Mouse (Mus musculus) G1E-ER4 (cell line): Measurements from ENCODE around the gene Hoxd13. TPM values are rescaled to one million over a fixed set of nuclear protein-coding genes. Genes with fewer than 3 reads are reported as not detected.

ENCODE experiments used
- GATA1 ChIP-seq: IDR thresholded peaks from one replicate; pipeline ENCODE4 v1.8.0; 2012; ENCODE audit warnings: low read length, inconsistent platforms
- polyA plus RNA-seq: library from polyadenylated mRNA; stranded (reverse); fragments of >175 nt; gene quantifications from 2 replicates; pipeline ENCODE4 v1.2.3, GENCODE M21; 2012

Gene Hoxd13
- polyA plus RNA-seq, 1 experiment = not detected

DNA sequence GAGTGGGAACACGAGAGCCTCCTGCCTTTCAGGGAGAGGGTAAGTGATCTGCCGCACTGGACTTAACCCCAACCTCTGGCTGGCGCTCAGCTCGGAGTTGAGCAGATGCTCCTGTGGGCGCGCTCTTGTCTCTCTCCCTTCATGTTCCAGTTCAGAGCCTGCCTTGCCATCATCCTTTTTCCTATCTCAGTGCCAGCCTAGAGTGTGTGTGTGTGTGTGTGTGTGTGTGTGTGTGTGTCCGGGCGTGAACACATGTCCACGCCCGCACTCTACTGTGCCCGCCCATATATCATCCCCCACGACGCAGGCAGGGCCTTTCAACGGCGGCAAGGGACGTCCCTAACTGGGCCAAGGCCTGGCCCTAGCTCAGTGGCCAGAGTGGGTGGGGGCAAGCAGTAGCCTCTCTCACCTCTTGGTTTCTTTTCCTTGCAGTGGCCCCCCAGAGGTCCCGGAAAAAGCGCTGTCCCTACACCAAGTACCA lies 15.4 kb downstream of the Hoxd13 start:
- TF ChIP-seq GATA1 = no peak

DNA sequence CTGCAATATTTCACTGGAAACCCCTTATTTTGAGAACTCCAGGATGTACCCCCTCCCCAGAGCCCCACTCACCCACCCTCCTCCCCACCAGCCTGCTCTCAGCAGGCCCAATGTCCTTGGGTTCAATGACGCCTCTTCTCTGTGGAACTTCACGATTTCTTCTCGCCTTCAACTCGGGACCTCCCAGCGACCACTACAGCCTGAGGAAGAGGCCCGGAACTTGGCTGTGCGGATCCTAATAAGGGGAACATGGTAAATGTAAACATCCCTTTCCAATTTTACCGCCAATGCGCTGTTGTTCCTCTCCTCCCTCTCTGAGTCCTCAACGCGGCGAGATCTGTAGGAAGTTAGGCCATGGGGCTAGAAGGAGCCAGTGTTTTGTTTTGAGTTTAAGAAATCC lies 16.0 kb downstream of the Hoxd13 start:
- no peak for TF ChIP-seq GATA1

DNA sequence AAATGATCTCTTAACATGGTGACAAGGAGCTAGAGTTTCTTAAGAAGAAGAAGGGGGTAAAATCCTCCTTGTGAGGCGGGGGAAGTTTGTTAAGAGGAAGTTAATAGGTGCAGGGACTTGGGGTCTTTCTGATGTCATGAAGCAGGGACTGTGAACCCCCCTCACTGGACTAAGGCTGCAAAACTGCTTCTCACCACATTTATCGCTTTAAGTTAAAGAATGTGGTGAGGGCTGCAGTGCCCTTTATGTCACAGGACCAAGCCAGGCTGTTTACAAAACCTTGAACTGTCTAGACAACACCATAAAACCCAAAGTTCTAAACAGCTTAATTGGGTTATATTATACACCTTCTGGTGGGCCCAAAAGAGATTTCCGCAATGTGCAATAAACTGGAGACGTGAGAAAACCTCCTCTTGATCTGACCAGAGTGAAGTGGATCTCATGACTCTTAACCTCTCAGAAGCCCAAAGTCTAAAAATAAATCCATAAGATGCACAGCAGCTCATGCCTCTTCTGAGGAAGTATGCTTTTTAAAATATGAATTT lies 17.0 kb downstream of the Hoxd13 start:
- no peak for TF ChIP-seq GATA1

DNA sequence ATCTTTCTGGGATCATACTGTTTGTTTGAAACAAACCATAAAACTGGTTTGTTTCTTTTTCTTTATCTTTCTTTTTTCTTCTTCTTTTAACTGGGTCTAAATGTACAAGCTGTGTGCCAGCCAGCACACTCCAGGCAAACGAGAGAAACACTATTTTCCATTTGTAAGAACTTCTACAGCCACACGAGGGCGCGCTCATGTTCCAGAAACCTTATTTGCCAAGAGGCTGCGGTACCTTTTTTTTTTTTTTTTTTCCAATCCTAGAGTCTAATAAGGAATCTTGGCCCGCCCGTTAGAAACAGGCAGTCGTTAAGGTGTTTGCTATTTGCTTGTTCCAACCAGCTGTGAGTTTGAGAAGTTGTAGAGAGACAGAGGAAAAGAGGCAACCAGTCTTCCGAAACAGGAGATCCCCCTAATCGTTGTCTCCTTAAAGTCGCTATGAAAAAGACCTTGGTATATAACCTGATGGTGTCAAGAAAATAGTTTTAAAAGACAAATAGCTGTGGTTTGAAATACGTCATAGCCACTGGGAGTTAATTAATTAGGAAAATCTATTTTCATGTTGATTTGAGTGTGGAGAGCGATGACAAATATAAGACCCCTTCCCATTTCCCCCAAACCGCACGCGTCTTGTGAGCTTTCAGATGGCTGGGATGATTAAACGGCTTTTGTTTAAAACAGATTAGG lies 18.3 kb downstream of the Hoxd13 start:
- TF ChIP-seq GATA1 = no peak

DNA sequence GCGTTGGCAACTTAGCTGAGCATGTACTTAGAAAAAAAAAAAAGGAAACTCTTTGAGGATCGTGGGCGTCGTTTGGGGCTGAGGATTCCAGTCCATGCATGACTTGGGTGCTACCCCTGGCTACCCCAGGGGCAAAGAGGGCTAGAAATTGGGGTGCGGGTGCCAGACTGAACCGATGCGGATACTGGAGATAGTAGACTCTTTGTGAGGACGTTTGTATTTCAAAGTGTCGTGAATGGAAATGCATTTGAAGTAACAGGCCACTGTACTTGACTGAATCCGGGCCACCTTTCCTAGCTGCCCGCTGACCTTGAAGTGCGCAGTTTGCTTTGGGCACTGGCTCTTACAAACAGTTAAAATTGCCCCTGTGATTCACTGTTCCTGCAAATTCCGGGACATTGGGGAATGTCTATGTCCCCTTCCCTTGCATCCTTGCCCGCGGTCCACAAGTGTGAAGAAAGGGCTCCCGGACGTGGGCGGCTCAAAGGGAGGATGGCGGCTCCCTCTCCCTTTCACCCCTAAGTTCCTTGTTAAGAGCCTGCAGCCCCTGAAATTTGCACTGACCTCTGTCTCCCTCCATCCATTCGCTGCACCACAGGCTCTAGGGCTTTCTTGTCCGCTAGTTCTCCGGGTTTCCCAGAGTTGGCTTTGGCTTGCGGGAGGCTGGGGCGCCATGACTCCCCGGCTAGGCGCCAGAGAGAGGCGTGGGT lies 19.0 kb downstream of the Hoxd13 start:
- no peak for TF ChIP-seq GATA1

DNA sequence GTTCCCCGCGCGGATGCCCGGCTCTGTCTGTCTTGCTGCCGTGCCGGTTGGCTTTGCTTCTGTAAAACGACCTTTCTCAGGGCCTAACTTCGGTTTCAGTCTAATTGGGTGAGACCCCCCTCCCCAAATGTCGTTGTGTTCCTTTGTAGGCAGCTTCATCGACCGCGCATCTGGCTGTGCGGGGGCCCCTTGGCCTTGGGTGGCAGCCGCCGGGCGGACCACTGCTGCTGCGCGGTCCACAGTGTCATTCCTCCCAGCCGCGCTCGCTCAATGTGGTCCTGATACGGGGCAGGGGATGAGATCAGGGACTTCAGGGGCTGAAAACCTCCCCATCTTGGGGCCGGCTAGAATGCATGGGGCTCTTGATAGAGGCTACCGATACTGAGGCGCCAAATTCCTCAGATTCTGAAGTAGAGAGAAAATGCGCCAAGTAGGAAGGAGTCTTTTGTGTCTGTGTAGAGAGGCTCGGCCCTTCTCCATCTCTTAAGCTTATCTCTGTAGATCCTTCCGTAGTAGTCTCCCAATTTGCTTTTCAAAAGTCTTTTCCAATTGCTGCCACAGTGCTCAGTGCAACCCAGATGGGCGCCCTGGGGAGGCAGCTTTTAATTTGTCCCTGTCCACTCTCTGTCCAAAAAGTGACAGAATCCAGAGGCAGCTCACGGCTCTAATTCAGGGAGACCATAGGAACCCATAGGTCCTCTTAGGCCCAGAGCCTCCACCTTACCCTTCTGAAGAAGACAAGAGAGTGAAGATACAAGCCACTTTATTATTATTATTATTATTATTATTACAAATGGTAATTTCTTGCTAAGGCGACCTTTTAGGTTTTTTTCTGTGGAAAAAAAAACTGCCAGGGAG lies 19.8 kb downstream of the Hoxd13 start:
- no peak for TF ChIP-seq GATA1

DNA sequence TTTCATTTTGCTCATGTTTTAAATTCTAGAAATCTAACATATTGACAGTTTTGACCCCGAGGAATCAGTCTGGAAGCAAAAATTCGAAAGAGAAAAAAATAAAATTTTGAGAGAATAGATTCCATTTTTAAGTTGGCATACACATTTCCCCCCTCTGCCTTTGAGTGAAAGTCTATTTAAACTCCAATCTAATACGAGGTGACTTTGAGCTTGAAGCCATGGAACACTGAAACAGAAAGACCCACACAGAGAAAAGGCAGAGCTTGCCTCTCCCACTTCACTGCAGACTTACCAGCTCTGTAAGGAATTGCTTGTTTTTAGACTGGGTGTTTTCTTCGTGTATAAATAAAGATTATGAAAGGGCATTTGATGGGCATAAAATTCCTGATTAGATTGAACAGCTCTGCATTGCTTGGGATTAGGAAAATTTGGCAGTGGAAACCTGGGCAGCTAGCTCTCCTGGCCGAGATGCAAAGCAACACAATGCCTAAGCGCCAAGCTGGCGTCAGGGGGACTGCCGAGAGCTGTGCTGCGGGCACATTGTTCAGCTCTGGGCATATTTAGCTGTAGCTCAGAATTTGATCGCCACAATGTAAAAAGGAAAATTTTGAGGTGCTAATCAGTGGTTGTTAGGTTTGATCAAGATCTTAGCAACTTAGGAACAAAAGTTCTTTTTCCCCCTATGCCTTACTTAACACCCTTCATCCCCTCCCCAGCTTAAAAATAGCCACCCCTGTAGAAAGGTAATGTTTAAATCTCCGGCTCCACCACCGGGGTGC lies 20.9 kb downstream of the Hoxd13 start:
- TF ChIP-seq GATA1 = no peak

GRCm38 (mm10) chr2:74689574-74690337 lies 21.6 kb downstream of the Hoxd13 start:
- no peak for TF ChIP-seq GATA1

DNA sequence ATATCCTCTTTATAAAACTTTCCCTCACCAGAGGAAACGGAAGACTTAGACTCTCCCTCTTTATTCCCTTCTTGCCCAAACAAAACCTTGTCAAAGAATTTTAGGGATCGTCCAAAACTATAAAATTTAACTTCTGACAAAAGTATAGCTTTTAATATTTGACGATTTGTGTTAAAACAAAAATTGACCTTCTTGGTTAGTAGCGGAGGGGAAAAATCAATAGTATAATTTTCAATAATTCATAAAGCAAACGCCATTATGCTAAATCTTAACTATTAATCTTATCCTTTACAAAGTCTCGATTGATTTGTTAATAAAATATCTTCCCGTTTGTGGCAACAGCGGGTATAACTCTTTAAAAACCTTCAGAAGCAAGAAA lies 22.2 kb downstream of the Hoxd13 start:
- TF ChIP-seq GATA1 = no peak

DNA sequence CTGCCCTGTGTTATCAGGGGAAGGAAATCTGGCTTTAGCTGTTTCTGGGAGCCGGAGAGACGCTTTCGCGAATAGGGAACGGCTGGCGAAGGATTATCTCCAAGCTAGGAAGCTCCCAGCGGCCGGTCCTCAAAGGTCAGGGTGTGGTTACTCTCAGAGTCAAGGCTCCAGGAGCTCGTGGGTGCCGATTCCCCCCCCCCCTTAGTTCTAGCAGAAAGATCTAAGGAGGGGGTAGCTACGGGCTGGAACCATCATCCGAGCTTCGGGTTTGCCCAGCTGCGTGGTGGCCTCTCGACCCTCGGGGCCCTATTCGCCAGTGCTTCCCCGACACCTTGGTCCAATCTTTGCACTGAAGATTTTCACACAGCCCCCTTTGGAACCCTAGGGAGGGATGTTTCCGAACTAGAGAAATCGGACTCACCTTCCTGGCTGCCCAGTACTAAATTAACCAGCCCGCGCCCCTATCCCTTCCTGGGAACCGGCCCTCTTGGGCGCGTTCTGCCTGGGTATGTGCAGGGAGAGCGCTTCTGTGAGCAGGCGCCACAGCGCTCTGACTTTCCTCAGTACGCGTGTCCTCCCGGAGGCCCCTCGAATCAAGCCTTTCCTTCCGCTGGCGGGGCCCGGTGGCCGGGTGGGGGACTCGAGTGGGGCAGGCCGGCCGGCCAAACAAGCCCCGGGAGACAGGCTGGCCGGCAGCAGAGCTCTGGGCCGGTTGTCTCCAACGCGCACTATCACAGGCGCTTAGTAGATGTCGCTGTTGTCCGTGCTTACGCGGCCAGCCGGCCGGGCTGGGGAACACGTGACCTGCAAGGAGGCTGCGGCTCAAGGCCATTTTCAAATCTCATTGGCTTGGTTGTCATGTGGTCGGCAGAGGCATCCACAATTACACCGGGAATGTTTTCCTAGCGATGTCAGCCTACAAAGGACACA lies 23.2 kb downstream of the Hoxd13 start, which contains the start of gene Hoxd10:
Hoxd10 (plus strand) TSS at position 903 of the 930 bp plus-strand sequence.
- TF ChIP-seq GATA1 = no peak

DNA sequence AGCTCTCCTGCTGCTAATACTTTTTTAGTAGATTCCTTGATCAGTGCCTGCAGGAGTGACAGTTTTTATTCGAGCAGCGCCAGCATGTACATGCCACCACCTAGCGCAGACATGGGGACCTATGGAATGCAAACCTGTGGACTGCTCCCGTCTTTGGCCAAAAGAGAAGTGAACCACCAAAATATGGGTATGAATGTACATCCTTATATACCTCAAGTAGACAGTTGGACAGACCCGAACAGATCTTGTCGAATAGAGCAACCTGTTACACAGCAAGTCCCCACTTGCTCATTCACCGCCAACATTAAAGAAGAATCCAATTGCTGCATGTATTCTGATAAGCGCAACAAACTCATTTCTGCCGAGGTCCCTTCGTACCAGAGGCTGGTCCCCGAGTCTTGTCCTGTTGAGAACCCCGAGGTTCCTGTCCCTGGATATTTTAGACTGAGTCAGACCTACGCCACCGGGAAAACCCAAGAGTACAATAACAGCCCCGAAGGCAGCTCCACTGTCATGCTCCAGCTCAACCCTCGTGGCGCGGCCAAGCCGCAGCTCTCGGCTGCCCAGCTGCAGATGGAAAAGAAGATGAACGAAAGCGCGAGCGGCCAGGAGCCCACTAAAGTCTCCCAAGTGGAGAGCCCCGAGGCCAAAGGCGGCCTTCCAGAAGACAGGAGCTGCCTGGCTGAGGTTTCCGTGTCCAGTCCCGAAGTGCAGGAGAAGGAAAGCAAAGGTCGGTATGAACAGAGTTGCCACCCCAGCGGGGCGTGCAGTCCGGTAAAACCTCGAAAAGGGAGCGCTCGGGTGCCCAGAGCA lies 24.1 kb downstream of the Hoxd13 start:
- no peak for TF ChIP-seq GATA1

DNA sequence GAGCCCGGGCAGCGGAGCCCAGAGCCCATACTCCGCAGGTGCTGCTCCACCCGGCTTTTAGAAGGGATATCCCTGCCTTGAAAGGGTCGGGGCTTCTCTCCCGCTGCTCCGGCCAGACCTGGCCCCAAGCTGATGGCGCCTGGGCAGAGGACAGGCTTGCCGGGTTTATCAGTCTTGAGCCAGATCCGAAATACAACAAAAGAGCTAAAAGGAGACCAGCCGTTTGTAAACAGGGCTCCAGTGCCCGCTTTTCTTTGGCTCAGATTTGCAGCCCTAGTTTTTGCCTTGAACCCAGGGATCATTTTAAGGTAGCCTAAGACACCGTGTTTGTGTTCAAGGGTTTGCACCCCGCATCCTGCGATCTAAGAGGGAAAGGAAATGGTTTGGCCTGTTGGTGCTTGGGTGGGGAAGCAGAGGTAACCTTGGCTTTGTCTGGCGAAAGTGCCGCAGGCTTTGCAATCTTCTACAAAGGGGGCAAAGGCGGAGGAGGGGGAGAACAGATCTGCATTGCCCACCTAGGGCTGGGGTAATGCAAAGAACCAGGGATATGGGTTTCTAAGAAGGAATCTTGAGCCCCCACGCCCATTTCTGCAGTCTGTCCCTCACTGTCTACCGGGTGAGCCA lies 24.8 kb downstream of the Hoxd13 start:
- no peak for TF ChIP-seq GATA1

GRCm38 (mm10) chr2:74693432-74693827 lies 25.3 kb downstream of the Hoxd13 start:
- TF ChIP-seq GATA1 = no peak
